Mouse (Mus musculus): ENCODE measurements around the gene Vkorc1l1. TPM values are rescaled to one million over a fixed set of nuclear protein-coding genes. Genes with fewer than 3 reads are reported as not detected.

Vkorc1l1 gene
- total RNA-seq, 1 experiment: 48.1 TPM

GRCm38 (mm10) chr5:129947528-129948033 is 5.8 kb downstream of the Vkorc1l1 start:
- H3K4me1 ChIP-seq (ENCODE audit: control insufficient read depth in 2 of 2, insufficient read depth in 2 of 2, low read length in 2 of 2, poor library complexity in 1 of 2): peaks cover 2 to 4% of the 10 kb centered on the region in 2 experiments; a peak in 2 of 4 replicates
- no peak overlapping the region for H3K9ac ChIP-seq (ENCODE audit: insufficient read depth, low read depth, low read length, poor library complexity, severe bottlenecking)
- no peak for TF ChIP-seq CHD2 (IDR thresholded peaks at IDR 0.05; ENCODE audit: low read depth, low read length)
- no peak for TF ChIP-seq MAFK (IDR thresholded peaks at IDR 0.05; ENCODE audit: insufficient read depth, low read depth, low read length)
- TF ChIP-seq HCFC1 (IDR thresholded peaks at IDR 0.05; ENCODE audit: borderline replicate concordance, insufficient read depth, low read length): no peak
- TF ChIP-seq ZC3H11A (IDR thresholded peaks at IDR 0.05; ENCODE audit: borderline replicate concordance, low read depth, low read length): no peak
- TF ChIP-seq ZNF384 (IDR thresholded peaks at IDR 0.05; ENCODE audit: low read depth, low read length): no peak
- DNase-seq (ENCODE audit: low read depth, low spot score): no peak
- H3K4me3 ChIP-seq (ENCODE audit: insufficient read depth in 1 of 2, low read depth in 1 of 2, low read length in 2 of 2, poor library complexity in 1 of 2, severe bottlenecking in 1 of 2): no peak overlapping the region
- H3K36me3 ChIP-seq (ENCODE audit: control insufficient read depth, insufficient read depth, low read length, poor library complexity, severe bottlenecking): peaks cover 7% of the 10 kb centered on the region
- no peaks in the 10 kb centered on the region for H3K9me3 ChIP-seq (ENCODE audit: control insufficient read depth, insufficient read depth, low read depth, low read length)
- no peak overlapping the region for H3K27ac ChIP-seq (ENCODE audit: insufficient read depth, low read depth, low read length, poor library complexity, severe bottlenecking)
- in situ Hi-C loops (cut with MboI; ENCODE audit: low sequenced_read_pairs in 2 of 2, unreplicated experiment in 2 of 2): no loop called here

GRCm38 (mm10) chr5:129952143-129952542 is 10.4 kb downstream of the Vkorc1l1 start:
- TF ChIP-seq ZNF384 (IDR thresholded peaks at IDR 0.05; ENCODE audit: low read depth, low read length): no peak
- TF ChIP-seq ZC3H11A (IDR thresholded peaks at IDR 0.05; ENCODE audit: borderline replicate concordance, low read depth, low read length): no peak
- TF ChIP-seq MAFK (IDR thresholded peaks at IDR 0.05; ENCODE audit: insufficient read depth, low read depth, low read length): no peak
- TF ChIP-seq HCFC1 (IDR thresholded peaks at IDR 0.05; ENCODE audit: borderline replicate concordance, insufficient read depth, low read length): no peak
- TF ChIP-seq CHD2 (IDR thresholded peaks at IDR 0.05; ENCODE audit: low read depth, low read length): no peak
- Histone ChIP-seq H3K9ac (ENCODE audit: insufficient read depth, low read depth, low read length, poor library complexity, severe bottlenecking) (no peak overlapping the region), H3K36me3 (ENCODE audit: control insufficient read depth, insufficient read depth, low read length, poor library complexity, severe bottlenecking) (no peaks in the 10 kb centered on the region), H3K9me3 (ENCODE audit: control insufficient read depth, insufficient read depth, low read depth, low read length) (no peaks in the 10 kb centered on the region), H3K4me3 (ENCODE audit: insufficient read depth in 1 of 2, low read depth in 1 of 2, low read length in 2 of 2, poor library complexity in 1 of 2, severe bottlenecking in 1 of 2) (no peak overlapping the region), H3K27ac (ENCODE audit: insufficient read depth, low read depth, low read length, poor library complexity, severe bottlenecking) (no peak overlapping the region), H3K4me1 (ENCODE audit: control insufficient read depth in 2 of 2, insufficient read depth in 2 of 2, low read length in 2 of 2, poor library complexity in 1 of 2) (peaks cover 3 to 5% of the 10 kb centered on the region in 2 experiments; a peak in 2 of 4 replicates)
- in situ Hi-C loops (cut with MboI; ENCODE audit: low sequenced_read_pairs in 2 of 2, unreplicated experiment in 2 of 2): no loop called here
- DNase-seq (ENCODE audit: low read depth, low spot score): no peak

- Histone ChIP-seq H3K27ac (ENCODE audit: insufficient read depth, low read depth, low read length, poor library complexity, severe bottlenecking) (no peak overlapping the region; the same call in 1 of the 2 replicates), H3K9ac (ENCODE audit: insufficient read depth, low read depth, low read length, poor library complexity, severe bottlenecking) (no peak overlapping the region), H3K36me3 (ENCODE audit: control insufficient read depth, insufficient read depth, low read length, poor library complexity, severe bottlenecking) (no peaks in the 10 kb centered on the region; the same call in 1 of the 2 replicates), H3K4me3 (ENCODE audit: insufficient read depth in 1 of 2, low read depth in 1 of 2, low read length in 2 of 2, poor library complexity in 1 of 2, severe bottlenecking in 1 of 2) (no peak overlapping the region), H3K4me1 (ENCODE audit: control insufficient read depth in 2 of 2, insufficient read depth in 2 of 2, low read length in 2 of 2, poor library complexity in 1 of 2) (peaks cover 3 to 4% of the 10 kb centered on the region in 2 experiments; a peak in 2 of 4 replicates), H3K9me3 (ENCODE audit: control insufficient read depth, insufficient read depth, low read depth, low read length) (no peaks in the 10 kb centered on the region)
- TF ChIP-seq ZC3H11A (IDR thresholded peaks at IDR 0.05; ENCODE audit: borderline replicate concordance, low read depth, low read length) (no peak), HCFC1 (IDR thresholded peaks at IDR 0.05; ENCODE audit: borderline replicate concordance, insufficient read depth, low read length) (no peak), ZNF384 (IDR thresholded peaks at IDR 0.05; ENCODE audit: low read depth, low read length) (no peak), CHD2 (IDR thresholded peaks at IDR 0.05; ENCODE audit: low read depth, low read length) (no peak), MAFK (IDR thresholded peaks at IDR 0.05; ENCODE audit: insufficient read depth, low read depth, low read length) (no peak)
- in situ Hi-C loops (cut with MboI; ENCODE audit: low sequenced_read_pairs in 2 of 2, unreplicated experiment in 2 of 2): no loop called here
- DNase-seq (ENCODE audit: low read depth, low spot score): no peak
Measured at GRCm38 (mm10) chr5:129954473-129955254, 12.9 kb downstream of the Vkorc1l1 start.

- Histone ChIP-seq H3K4me3 (ENCODE audit: insufficient read depth in 1 of 2, low read depth in 1 of 2, low read length in 2 of 2, poor library complexity in 1 of 2, severe bottlenecking in 1 of 2) (no peak overlapping the region), H3K9me3 (ENCODE audit: control insufficient read depth, insufficient read depth, low read depth, low read length) (no peaks in the 10 kb centered on the region), H3K27ac (ENCODE audit: insufficient read depth, low read depth, low read length, poor library complexity, severe bottlenecking) (no peak overlapping the region), H3K36me3 (ENCODE audit: control insufficient read depth, insufficient read depth, low read length, poor library complexity, severe bottlenecking) (no peaks in the 10 kb centered on the region; the same call in 1 of the 2 replicates), H3K9ac (ENCODE audit: insufficient read depth, low read depth, low read length, poor library complexity, severe bottlenecking) (no peak overlapping the region), H3K4me1 (ENCODE audit: control insufficient read depth in 2 of 2, insufficient read depth in 2 of 2, low read length in 2 of 2, poor library complexity in 1 of 2) (peaks cover 3 to 4% of the 10 kb centered on the region in 2 experiments; a peak in 2 of 4 replicates)
- in situ Hi-C loops (cut with MboI; ENCODE audit: low sequenced_read_pairs in 2 of 2, unreplicated experiment in 2 of 2): no loop called here
- TF ChIP-seq MAFK (IDR thresholded peaks at IDR 0.05; ENCODE audit: insufficient read depth, low read depth, low read length): no peak
- TF ChIP-seq CHD2 (IDR thresholded peaks at IDR 0.05; ENCODE audit: low read depth, low read length): no peak
- no peak for TF ChIP-seq ZC3H11A (IDR thresholded peaks at IDR 0.05; ENCODE audit: borderline replicate concordance, low read depth, low read length)
- no peak for TF ChIP-seq HCFC1 (IDR thresholded peaks at IDR 0.05; ENCODE audit: borderline replicate concordance, insufficient read depth, low read length)
- TF ChIP-seq ZNF384 (IDR thresholded peaks at IDR 0.05; ENCODE audit: low read depth, low read length): no peak
- no peak for DNase-seq (ENCODE audit: low read depth, low spot score)
Measured at GRCm38 (mm10) chr5:129955792-129956191, 14.0 kb downstream of the Vkorc1l1 start.

Measured in ES-E14 (cell line).